Mouse (Mus musculus) heart, embryonic 16.5 days (tissue): ENCODE measurements at regions not wholly inside any gene's neighbourhood (a gene's known extent, or its start where the extent isn't known, plus 50 kb on each side); places are given as distances from the start of the nearest gene placed in this dataset.

Experiments used
- ATAC-seq: fragments of 200-750 bp; cut with Nextera tagmentation; replicated peaks from 2 replicates; pipeline ENCODE4 v1.8.0; 2017; ENCODE audit warnings: moderate number of reproducible peaks; ENCODE audit not compliant: insufficient read depth, low FRiP score; ENCODE audit errors: extremely low read depth
- H3K27ac ChIP-seq: fragments of 300-500 bp; sonication (generic); 2 replicates; pipeline ENCODE4 v1.5.1; 2014; ENCODE audit warnings: mild to moderate bottlenecking, low read length, control low read depth, moderate library complexity
- H3K27me3 ChIP-seq: fragments of 300-500 bp; sonication (generic); 2 replicates; pipeline ENCODE4 v1.6.1; 2014; ENCODE audit warnings: low read length, mixed read lengths; ENCODE audit not compliant: control insufficient read depth, insufficient read depth
- H3K36me3 ChIP-seq: fragments of 300-500 bp; sonication (generic); 2 replicates; pipeline ENCODE4 v1.6.1; 2014; ENCODE audit not compliant: control insufficient read depth, insufficient read depth
- H3K4me1 ChIP-seq: fragments of 300-500 bp; sonication (generic); 2 replicates; pipeline ENCODE4 v1.6.1; 2014; ENCODE audit warnings: low read length, mixed read lengths; ENCODE audit not compliant: control insufficient read depth, insufficient read depth
- H3K4me2 ChIP-seq: fragments of 300-500 bp; sonication (generic); 2 replicates; pipeline ENCODE4 v1.6.1; 2014; ENCODE audit warnings: low read depth, mild to moderate bottlenecking, control low read depth, low read length
- H3K4me3 ChIP-seq: fragments of 300-500 bp; sonication (generic); 2 replicates; pipeline ENCODE4 v1.5.1; 2014; ENCODE audit warnings: mild to moderate bottlenecking, control low read depth, low read length
- H3K9ac ChIP-seq: fragments of 300-500 bp; sonication (generic); 2 replicates; pipeline ENCODE4 v1.6.1; 2014; ENCODE audit warnings: low read length, control low read depth
- H3K9me3 ChIP-seq: fragments of 300-500 bp; sonication (generic); replicated peaks from 2 replicates; pipeline ENCODE4 v1.6.1; 2016; ENCODE audit warnings: low read length; ENCODE audit not compliant: control insufficient read depth
- WGBS: fragments of 180-500 bp; shearing (Covaris S2); extraction: QIAGEN DNeasy Blood & Tissue Kit; methylation state at CpG from one replicate; pipeline ENCODE4 v1.1.7; 2014; 5-methylcytosine and 5-hydroxymethylcytosine counted together

DNA sequence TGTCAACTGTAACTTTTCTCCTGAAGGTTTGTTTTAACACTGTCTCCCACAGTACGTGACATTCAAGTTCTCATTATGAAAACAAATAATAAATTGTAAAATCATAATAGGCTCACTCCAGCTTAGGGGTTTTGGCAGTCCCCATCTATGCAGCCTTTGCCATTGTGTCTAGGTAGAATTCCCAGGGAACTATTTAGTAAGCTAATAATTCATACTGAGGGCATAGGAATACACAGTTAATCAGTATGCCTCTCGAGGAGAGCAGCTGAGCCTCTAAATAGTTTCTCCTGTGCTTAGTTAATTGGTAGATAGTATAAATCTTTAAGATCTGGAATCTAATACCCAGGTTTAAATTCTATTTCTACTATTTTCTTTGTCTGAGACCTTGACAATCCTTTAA is 191.7 kb downstream of the Tprg start:
- H3K4me1 ChIP-seq, result no peaks in the 10 kb centered on the region
- no peaks in the 10 kb centered on the region for H3K9me3 ChIP-seq
- H3K9ac ChIP-seq, result no peak overlapping the region
- H3K27ac ChIP-seq, result no peak overlapping the region
- ATAC-seq, result no peak
- 72% methylated on average over 2 of the region's 2 CpGs for WGBS
- H3K4me3 ChIP-seq, result no peak overlapping the region
- H3K36me3 ChIP-seq, result no peaks in the 10 kb centered on the region
- H3K4me2 ChIP-seq, result no peak overlapping the region
- no peaks in the 10 kb centered on the region for H3K27me3 ChIP-seq

DNA sequence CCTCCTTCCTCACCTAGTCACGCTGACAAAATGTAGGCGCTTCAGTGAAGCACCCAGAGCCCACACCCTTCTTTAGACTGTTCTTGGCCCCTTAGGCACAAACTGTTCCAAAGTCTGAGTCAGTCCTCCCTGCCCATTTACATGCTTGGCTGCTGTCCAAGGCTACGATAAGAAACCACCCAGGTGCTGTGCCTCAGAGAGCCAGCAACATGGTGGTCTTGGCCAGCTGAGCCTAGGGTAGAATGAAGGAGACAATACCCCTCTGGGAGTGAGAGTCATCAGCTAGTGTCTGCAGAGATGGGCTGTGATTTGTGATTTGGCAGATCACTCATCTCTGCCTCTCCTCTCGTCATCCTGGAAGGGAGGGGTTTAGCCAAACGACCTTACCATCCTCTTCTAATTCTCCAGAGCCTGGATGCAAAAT is 197.2 kb downstream of the Tprg start:
- no peak for ATAC-seq
- Histone ChIP-seq H3K9ac (no peak overlapping the region), H3K4me1 (peaks cover 4% of the 10 kb centered on the region; the same call in 1 of the 2 replicates)

DNA sequence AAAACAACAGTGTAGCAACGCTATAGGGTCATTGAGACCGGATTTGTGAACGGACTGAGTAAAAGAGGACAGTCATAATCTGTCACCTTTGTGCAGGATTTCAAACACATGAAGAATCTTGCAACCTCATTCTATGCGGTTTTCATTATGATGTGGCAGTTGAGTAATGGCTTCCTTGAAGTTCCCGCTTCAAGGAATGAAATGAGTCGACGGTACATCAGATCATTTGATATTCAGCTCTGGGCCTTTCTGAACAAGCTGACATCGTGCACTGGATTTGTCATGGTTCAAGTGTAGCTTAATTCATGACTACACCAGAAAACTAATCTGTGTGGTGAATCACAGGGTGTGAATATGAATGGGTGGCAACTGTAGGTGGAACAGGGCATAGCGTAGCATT is 198.4 kb downstream of the Tprg start:
- Histone ChIP-seq H3K27me3 (no peaks in the 10 kb centered on the region), H3K9ac (no peak overlapping the region), H3K4me1 (peaks cover 4% of the 10 kb centered on the region; the same call in 1 of the 2 replicates), H3K4me3 (no peak overlapping the region), H3K36me3 (no peaks in the 10 kb centered on the region), H3K27ac (no peak overlapping the region), H3K4me2 (no peak overlapping the region), H3K9me3 (no peaks in the 10 kb centered on the region)
- no peak for ATAC-seq
- 88% methylated on average over 9 of the region's 9 CpGs for WGBS

More for the DNA sequence above, 197.2 kb downstream of the Tprg start:
- 41% methylated on average over 5 of the region's 5 CpGs for WGBS
- no peak overlapping the region for H3K4me3 ChIP-seq
- no peak overlapping the region for H3K4me2 ChIP-seq
- no peaks in the 10 kb centered on the region for H3K9me3 ChIP-seq
- no peaks in the 10 kb centered on the region for H3K27me3 ChIP-seq
- H3K27ac ChIP-seq, result no peak overlapping the region
- no peaks in the 10 kb centered on the region for H3K36me3 ChIP-seq

DNA sequence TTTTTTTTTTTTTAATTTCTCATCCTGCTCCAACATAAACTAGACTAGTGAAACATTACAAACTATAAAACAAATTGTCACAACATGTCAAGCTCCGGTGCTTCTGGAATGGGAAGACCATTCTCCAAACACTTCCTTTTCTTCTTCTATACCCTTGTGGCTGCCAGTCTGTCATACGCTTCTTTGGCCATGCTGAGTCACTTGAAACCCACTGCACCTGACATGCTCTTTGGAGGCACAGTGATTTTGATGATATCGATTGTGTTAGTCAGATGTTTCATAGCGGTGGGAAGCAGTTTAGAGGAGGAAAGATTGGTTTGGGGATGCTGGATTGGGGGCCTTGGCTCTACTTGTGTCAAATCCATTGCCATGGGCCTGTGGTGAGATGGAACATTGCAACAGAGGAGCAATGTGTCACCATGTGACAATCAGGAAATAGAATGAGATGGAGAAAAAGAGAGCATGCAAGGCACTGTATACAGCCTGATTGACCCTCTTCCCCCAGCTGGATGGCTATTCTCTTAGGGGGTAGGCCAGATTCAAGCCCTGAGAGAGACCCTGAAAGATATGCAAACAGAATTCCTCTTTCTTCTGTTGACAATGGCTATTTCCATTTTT is 197.0 kb upstream of the Trp63 start:
- Histone ChIP-seq H3K9ac (no peak overlapping the region), H3K4me1 (peaks cover 4% of the 10 kb centered on the region; the same call in 1 of the 2 replicates), H3K4me2 (no peak overlapping the region), H3K27ac (no peak overlapping the region), H3K27me3 (no peaks in the 10 kb centered on the region), H3K4me3 (no peak overlapping the region), H3K36me3 (no peaks in the 10 kb centered on the region), H3K9me3 (no peaks in the 10 kb centered on the region)
- WGBS, result 87% methylated on average over 4 of the region's 4 CpGs
- no peak for ATAC-seq

DNA sequence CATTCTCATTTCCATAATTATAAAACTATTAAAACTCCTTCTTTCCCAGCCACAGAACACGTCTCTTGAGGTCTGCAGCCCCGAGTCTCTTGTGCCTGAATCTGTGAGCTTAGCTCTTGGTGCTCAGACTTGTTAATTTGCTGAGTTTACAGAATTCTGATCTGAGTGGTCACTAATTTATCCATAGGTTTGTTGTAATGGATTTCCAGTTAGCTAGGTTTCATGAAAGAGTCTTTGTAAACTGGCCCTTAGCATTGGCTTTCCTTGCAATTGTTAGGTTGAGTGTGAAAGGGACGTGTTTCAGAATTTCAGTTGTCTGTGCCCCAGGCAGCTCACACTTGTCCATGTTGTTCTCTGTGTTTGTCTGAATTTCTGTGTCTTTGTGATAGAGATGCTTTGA is 192.7 kb upstream of the Trp63 start:
- H3K36me3 ChIP-seq, result no peaks in the 10 kb centered on the region
- no peaks in the 10 kb centered on the region for H3K27me3 ChIP-seq
- no peak overlapping the region for H3K4me3 ChIP-seq
- no peak for ATAC-seq
- 83% methylated on average over 3 of the region's 3 CpGs for WGBS
- no peaks in the 10 kb centered on the region for H3K9me3 ChIP-seq
- H3K4me2 ChIP-seq, result no peak overlapping the region
- no peaks in the 10 kb centered on the region for H3K4me1 ChIP-seq
- no peak overlapping the region for H3K9ac ChIP-seq
- no peak overlapping the region for H3K27ac ChIP-seq

DNA sequence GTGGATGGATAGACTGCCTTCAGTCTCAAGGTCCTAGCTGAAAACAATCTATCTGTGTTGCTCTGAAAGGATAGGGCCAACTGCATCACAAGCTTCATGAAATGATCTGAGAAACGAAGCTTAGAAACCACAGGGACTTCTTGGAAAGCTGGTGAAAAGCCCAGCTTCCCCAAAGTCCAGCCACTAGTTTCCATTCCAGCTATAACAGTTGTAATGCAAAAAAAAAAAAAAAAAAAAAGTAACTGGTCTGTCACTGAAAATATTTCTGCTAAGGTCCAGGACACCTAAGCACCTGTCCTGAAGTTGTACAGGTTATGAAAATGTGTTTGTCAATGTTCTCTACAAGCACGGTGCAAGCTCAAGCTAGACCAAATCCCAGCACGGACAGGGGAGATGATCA is 189.4 kb upstream of the Trp63 start:
- no peaks in the 10 kb centered on the region for H3K36me3 ChIP-seq
- H3K9ac ChIP-seq, result no peak overlapping the region
- WGBS, result 71% methylated on average over 3 of the region's 3 CpGs
- no peaks in the 10 kb centered on the region for H3K27me3 ChIP-seq
- no peaks in the 10 kb centered on the region for H3K4me1 ChIP-seq
- H3K9me3 ChIP-seq, result no peaks in the 10 kb centered on the region
- no peak overlapping the region for H3K27ac ChIP-seq
- H3K4me2 ChIP-seq, result no peak overlapping the region
- no peak overlapping the region for H3K4me3 ChIP-seq
- ATAC-seq, result no peak

DNA sequence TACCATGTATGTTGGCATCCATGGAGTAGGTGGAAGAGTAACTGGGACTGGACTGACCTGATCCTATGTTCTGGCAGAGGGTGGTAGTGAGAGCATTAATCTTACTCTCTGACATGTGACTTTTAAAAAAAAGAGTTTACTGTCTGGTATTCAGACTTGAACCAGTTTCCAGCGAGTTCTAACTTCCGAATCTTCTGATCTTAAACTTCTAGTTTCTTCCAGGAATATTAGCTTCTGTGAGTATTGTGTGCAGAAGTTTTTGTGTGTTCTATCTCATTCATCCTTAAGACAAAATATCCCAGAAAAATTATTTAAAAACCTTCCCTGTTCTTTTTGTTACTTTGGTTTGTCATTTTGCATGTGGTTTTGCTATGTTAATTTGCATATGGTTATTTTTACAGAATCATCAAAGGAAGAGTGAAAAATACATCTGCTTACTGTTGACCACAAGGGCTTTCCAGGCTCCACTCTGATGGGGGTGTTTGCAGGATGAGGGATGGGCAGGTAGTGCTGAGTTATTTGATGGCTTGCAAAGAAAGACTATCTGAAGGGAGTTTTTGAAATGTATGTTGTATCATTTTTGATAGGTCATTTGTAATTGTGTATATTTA is 187.9 kb upstream of the Trp63 start:
- H3K27me3 ChIP-seq, result no peaks in the 10 kb centered on the region
- no peak overlapping the region for H3K4me3 ChIP-seq
- H3K9ac ChIP-seq, result no peak overlapping the region
- no peak overlapping the region for H3K4me2 ChIP-seq
- H3K9me3 ChIP-seq, result no peaks in the 10 kb centered on the region
- no peak overlapping the region for H3K27ac ChIP-seq
- 77% methylated on average over 2 of the region's 2 CpGs for WGBS
- ATAC-seq, result no peak
- no peaks in the 10 kb centered on the region for H3K4me1 ChIP-seq
- no peaks in the 10 kb centered on the region for H3K36me3 ChIP-seq

DNA sequence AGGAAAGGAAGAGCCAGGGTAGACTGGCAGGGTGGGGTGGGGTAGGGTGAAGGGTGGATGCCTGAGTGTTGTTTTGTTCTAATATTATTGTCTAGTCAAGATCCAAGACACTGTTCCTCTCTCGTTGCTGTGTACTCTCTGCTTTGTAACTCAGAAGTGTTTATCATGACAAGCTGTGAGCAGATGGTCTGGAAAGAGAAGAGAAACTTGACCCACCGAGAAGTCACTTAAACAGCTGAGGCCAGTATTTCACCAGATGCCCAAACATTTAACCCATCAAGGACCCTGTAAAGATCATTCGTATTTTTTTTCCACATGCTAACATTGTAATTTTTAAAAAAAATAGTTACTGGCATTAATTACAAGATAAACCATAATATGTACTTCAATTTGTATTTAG is 178.7 kb upstream of the Trp63 start:
- Histone ChIP-seq H3K4me3 (no peak overlapping the region), H3K36me3 (no peaks in the 10 kb centered on the region), H3K9me3 (no peaks in the 10 kb centered on the region), H3K9ac (no peak overlapping the region), H3K4me1 (no peaks in the 10 kb centered on the region), H3K27ac (no peak overlapping the region), H3K27me3 (no peaks in the 10 kb centered on the region), H3K4me2 (no peak overlapping the region)
- no peak for ATAC-seq
- 43% methylated on average over 3 of the region's 3 CpGs for WGBS

DNA sequence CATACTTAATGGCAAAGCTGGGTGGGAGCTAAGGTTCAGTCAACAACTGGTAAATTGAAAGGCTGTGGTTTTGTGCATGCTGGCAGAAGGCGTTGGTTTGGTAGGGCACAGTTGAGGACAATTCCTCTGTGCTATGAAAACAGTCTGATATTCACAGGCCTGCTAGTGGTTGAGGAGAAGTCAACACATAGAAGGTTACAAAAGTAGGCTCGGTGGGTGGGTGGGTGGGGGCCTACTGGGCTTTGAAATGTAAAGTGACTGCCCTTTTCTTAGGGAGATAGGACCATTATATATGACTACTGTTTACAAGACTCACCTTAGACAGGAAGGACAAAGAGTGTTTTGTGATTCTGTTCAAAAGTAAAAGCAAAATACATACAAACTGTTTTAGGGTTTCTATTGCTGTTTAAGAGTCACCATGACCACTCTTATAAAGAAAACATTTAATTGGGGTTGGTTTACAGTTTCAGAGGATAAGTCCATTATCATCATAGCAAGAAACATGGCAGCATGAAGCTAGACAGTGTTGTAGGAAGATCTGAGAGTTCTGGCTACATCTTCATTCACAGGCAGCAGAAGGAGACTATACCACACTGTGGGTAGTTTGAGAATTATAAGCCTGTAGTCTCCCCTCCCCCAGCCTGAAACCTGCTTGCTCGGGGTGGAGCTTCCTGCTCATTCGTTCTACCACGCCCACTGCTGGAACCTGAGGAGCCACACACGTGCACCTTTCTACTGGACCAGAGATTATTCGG is 166.3 kb upstream of the Trp63 start:
- no peak for ATAC-seq
- WGBS, result 59% methylated on average over 5 of the region's 7 CpGs
- no peak overlapping the region for H3K27ac ChIP-seq

More for the DNA sequence above, 166.3 kb upstream of the Trp63 start:
- Histone ChIP-seq H3K9ac (no peak overlapping the region), H3K4me2 (no peak overlapping the region), H3K4me1 (no peaks in the 10 kb centered on the region), H3K27me3 (no peaks in the 10 kb centered on the region), H3K4me3 (no peak overlapping the region), H3K9me3 (no peaks in the 10 kb centered on the region), H3K36me3 (no peaks in the 10 kb centered on the region)
